Mouse (Mus musculus) cerebellum, adult 8-10 months (tissue): ENCODE measurements around the gene Fth1.

Experiments used
- DNase-seq: peaks from one replicate; pipeline ENCODE4 v3.0.0; 2022

Gene Fth1

DNA sequence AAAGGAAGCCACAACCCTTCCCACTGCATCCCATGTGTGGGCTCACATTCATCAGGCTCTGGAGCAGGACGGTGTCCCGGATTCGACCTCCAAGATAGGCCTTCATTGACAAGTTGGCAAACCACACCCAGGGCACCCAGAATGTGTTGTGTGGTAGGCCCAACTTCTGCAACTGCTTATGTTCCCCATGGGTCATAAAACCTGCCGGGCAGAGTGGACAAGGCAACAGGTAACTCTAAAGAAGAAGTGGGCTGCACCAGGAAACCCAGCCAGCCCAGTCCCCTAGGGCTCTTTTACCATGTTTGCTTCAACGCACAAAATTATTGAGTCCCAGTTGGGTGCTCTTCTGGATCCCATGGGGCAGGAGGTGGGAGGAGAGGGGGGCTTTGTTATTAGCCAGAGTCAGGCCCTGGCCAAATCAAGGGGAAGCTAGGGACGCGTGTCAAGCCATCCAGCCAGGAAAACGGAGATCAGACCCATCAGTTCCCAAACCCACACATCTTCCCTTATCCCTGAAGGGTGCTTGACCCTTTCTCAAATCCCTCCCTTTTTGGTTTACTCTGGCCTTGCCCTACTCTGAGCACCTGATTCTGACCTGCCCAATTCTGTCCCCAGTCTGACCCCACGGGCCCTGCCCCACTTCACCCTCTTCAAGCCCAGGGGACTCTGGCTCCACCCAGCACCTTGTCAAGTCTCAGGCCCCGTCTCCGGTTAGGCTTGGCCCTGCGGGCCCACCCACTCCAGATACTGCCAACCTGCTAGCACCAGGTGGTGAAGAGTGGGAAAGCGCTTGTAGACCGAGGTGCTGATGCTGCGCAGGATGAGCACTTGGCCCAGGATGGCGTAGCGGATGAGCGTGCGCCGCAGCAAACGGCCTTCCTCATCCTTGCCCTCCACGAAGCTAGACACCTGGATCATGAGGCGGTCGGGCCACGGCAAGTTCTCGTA lies 11.9 kb downstream of the Fth1 start:
- DNase-seq, result no peak

GRCm38 (mm10) chr19:9993036-9993656 lies 12.7 kb downstream of the Fth1 start:
- peak; percentile 83 for DNase-seq

GRCm38 (mm10) chr19:9997204-9998062 lies 17.0 kb downstream of the Fth1 start:
- DNase-seq, result no peak

DNA sequence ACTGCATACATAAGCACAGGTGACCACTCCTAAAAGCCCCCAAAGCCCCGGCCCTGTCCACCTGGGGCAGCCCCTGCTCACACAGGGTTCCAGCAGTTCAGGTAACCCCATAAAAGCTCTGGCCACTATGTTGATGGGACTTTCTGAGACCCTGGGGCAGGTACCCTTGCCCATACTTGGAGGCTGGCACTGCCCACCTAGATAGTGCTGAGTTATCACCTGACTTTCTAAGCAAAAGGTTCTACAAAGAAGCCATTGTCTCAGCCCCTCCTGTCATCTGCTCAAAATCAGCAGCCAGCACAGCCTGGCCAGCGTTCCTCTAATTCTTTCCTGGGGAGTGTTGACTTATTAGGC lies 17.6 kb downstream of the Fth1 start:
- DNase-seq, result no peak

- no peak for DNase-seq
Measured at GRCm38 (mm10) chr19:9998736-9999486, 18.5 kb downstream of the Fth1 start.

DNA sequence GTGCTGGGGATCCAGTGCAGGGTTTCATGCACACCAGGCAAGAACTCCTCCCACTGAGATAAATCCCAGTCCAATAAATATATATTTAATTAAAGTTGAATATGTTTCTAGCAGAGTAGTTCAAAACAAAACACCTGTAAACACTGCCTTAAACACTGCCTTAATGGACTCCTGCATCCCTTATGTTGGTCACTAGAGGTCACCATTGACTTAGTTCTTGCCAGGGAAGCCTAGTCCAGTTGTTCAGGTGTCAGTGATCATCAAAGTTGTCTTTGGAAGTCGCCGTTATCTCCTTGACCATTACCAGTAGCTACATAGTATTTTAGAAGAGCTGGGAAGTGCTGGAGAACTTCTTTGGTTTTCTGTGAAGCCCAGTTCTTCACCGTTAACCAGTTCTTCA lies 19.9 kb downstream of the Fth1 start:
- DNase-seq, result no peak

GRCm38 (mm10) chr19:10001206-10001969 lies 21.0 kb downstream of the Fth1 start, which contains the start of the genes Best1 and Rab3il1:
Gene Best1, minus strand, starts transcription at chr19:10001633.
Gene Rab3il1, plus strand, starts transcription at chr19:10001669.
- DNase-seq, result no peak

- no peak for DNase-seq
Measured at GRCm38 (mm10) chr19:10003696-10004095, 23.3 kb downstream of the Fth1 start.

- no peak for DNase-seq
Measured at GRCm38 (mm10) chr19:10011408-10011807, 31.0 kb downstream of the Fth1 start.

DNA sequence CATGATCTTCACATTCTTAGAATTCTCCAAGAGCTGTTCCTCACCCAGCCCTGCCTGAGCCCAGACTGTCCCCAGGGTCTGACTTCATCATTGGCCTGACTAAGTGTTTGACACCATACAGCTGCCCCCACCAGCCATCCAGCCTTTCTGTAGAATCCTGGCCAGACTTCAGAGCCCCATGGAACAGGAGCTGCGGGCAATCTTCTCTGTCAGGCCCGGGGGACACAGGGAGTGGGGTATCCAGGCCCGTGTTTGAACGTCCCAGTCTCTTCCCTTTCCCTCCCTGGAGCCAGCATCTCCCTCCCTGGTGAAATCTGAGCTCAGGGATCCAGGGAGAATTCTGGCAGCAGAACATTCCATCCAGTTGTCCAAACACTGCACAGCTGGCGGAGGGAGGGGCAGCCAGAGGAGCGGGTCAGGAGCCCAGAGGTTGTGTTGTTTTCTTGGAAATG lies 32.5 kb downstream of the Fth1 start:
- no peak for DNase-seq

DNA sequence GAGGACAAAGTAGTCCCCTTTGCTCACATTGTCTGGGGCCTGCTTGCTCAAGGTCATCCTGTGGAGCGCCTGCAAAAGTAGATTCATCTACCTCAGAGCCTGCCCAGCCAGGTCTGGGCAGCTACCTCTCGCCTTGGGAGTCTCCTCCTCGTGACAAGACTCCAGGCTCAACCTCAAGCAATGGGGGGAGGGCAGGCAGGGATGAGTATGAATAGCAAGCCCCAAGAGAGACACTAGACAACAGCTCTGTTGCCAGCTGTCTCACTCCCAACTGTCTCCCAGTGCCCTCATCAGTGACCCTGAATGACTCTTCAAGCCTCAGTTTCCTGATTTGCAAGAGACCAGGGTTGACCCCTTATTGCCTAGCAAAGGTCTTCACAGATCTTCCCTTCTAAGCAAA lies 33.0 kb downstream of the Fth1 start:
- no peak for DNase-seq

DNA sequence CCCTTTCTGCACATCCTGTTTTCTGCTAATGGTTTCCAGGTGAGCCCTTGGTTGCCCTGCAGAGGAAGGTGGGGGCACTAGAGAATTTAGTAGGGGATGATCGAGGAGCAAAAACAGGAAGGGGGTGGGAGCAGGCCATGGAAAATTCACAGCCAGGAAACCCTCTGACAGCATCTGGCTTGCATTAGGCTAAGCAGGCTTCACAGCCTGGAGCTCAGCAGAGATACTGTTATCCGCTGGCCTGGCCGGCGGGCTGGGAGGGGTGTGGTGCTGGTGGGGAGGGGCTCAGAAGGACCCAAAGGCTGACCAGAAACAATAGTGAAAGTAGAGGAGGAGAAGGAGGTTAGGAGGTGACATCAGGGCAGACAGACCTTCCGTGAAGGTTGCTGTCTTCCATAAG lies 33.5 kb downstream of the Fth1 start:
- DNase-seq, result no peak

- DNase-seq, result no peak
Measured at GRCm38 (mm10) chr19:10014824-10015223, 34.4 kb downstream of the Fth1 start.

- DNase-seq, result no peak
Measured at GRCm38 (mm10) chr19:10015442-10015841, 35.0 kb downstream of the Fth1 start.

- no peak for DNase-seq
Measured at GRCm38 (mm10) chr19:10016151-10016550, 35.8 kb downstream of the Fth1 start.

DNA sequence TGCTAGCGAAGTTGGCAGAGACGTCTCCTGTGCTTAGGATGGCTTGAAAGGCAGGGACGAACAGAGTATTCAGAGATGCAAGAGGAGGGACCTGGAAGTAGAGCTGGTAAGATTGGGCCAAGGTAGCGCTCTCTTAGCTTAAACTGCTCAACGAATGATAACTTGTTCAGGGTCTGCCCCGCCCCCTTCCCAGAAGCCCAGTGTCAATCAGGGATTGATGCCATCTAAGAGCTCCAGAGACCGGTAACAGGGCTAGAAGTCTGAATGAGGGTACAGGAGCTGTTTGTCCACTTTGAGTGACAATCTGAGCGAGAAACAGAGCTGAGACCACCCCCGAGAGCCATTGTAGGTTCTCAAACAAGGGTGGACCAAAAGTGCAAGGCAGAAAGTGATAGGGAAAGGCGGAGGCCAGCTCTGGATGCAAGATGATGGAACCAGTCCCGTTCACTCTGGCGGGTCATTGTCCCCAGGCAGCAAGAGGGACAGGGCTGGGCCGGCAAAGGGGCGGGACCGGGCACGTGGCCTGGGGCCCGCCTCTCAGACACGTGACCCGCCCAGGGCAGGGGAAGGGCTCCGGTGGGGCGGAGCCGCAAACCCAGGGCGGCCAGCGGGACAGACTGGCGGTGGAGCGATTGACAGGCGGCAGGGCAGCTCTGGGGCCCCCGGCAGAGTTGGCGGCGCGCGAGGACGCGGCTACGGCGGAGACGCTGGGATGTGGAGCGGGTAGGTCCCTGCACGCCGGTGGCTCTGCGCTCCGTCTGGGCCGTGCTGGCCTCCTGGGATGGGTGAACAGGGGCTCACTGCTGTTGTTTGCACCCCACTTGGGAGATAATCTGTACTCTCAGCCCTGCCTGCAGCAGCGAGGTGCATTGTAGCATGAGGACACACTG lies 37.5 kb downstream of the Fth1 start:
- DNase-seq, result peak; percentile 70

DNA sequence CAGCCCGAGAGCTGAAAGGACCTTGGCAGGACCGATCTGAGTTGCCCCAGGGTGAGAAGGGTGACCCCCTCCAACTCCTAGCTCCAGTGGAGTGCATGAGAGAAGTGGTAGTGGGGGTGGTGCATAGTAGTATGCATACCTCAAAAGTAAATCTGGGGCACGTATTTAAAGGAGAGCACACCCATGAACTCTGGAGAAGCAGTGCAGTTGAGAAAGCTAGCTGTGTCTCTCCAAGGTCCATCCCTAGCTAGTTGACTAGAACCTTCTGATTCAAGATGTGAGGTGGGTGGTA lies 38.1 kb downstream of the Fth1 start:
- DNase-seq, result no peak

DNA sequence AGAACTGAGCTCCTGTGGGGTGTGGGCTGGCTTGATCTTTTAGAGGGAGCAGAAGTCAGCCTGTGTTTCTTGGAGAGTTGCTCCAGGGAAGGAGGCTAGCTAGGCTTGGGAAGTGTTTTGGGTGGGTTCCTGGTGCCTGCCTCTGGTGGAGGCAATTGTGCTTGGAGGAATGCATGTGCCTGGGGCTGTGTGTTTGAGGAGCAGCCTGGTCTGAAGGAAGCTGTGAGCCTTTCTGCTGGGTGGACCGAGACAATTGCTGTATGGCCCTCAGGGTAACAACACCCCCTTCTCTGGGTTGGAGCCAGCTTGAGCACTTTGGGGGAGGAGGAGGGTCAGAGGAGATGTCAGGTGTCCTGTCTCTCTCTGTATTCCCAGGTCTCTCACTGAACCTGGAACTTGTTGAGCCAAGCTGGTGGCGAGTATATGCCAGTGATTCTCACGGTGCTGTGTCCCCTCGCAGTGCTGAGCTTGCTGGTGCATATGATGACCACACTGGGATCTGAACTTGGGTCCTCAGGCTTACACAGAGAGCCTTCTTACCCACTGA lies 38.9 kb downstream of the Fth1 start:
- no peak for DNase-seq

- no peak for DNase-seq
Measured at GRCm38 (mm10) chr19:10021981-10022380, 41.6 kb downstream of the Fth1 start.
